Mouse (Mus musculus) liver, embryonic 14.5 days (tissue): ENCODE measurements at regions not wholly inside any gene's neighbourhood (a gene's known extent, or its start where the extent isn't known, plus 50 kb on each side); places are given as distances from the start of the nearest gene placed in this dataset.

Experiments used
- ATAC-seq: fragments of 200-750 bp; cut with Nextera tagmentation; 2 replicates; pipeline ENCODE4 v1.8.0; 2017; ENCODE audit warnings: moderate number of reproducible peaks, mild to moderate bottlenecking, moderate library complexity; ENCODE audit not compliant: insufficient read depth
- DNase-seq, 3 experiments: peaks; one replicate each; pipeline ENCODE4 v3.0.0-alpha.2; 2012 to 2013; ENCODE audit warnings: low read depth in 3 of 3, low spot score in 3 of 3
- H3K27ac ChIP-seq: fragments of 300-500 bp; sonication (generic); 2 replicates; pipeline ENCODE4 v1.5.1; 2014; ENCODE audit warnings: moderate library complexity, mild to moderate bottlenecking, control low read depth, inconsistent platforms
- H3K27me3 ChIP-seq: fragments of 300-500 bp; sonication (generic); 2 replicates; pipeline ENCODE4 v1.6.1; 2014; ENCODE audit warnings: mild to moderate bottlenecking, low read length, moderate library complexity; ENCODE audit not compliant: control insufficient read depth, insufficient read depth
- H3K36me3 ChIP-seq: fragments of 300-500 bp; sonication (generic); replicated peaks from 2 replicates; pipeline ENCODE4 v1.6.1; 2014; ENCODE audit warnings: low read depth; ENCODE audit not compliant: control insufficient read depth, insufficient read depth
- H3K4me1 ChIP-seq, 2 experiments: fragments of 200-500 bp in 1 of 2; fragments of 300-500 bp in 1 of 2; sonication (generic) in 1 of 2; replicated peaks; 2 replicates each; pipeline ENCODE4 v1.6.1; 2012 to 2014; ENCODE audit warnings: antibody characterized with exemption in 1 of 2, inconsistent platforms in 1 of 2, low read length in 1 of 2; ENCODE audit not compliant: control insufficient read depth in 2 of 2, insufficient read depth in 2 of 2
- H3K4me2 ChIP-seq: fragments of 300-500 bp; sonication (generic); 2 replicates; pipeline ENCODE4 v1.6.1; 2014; ENCODE audit warnings: low read depth, mild to moderate bottlenecking, control low read depth, moderate library complexity
- H3K4me3 ChIP-seq, 2 experiments: fragments of 200-500 bp in 1 of 2; fragments of 300-500 bp in 1 of 2; sonication (generic) in 1 of 2; 2 replicates each; pipeline ENCODE4 v1.5.1; 2012 to 2014; ENCODE audit warnings: low read depth in 2 of 2, low read length in 2 of 2, mild to moderate bottlenecking in 2 of 2, control low read depth in 1 of 2, inconsistent platforms in 1 of 2, moderate library complexity in 1 of 2; ENCODE audit not compliant: insufficient read depth in 1 of 2
- H3K9ac ChIP-seq: fragments of 300-500 bp; sonication (generic); replicated peaks from 2 replicates; pipeline ENCODE4 v1.6.1; 2014; ENCODE audit warnings: mild to moderate bottlenecking, control low read depth, moderate library complexity
- H3K9me3 ChIP-seq: fragments of 300-500 bp; sonication (generic); 2 replicates; pipeline ENCODE4 v1.6.1; 2016; ENCODE audit warnings: low read length, mixed read lengths; ENCODE audit not compliant: control insufficient read depth
- CTCF ChIP-seq: IDR thresholded peaks from 2 replicates; pipeline ENCODE4 v1.5.1; 2016; ENCODE audit warnings: antibody characterized with exemption, low read depth, control low read depth
- EP300 ChIP-seq: IDR thresholded peaks from 2 replicates; pipeline ENCODE4 v1.6.1; 2016; ENCODE audit warnings: antibody characterized with exemption, low read depth
- WGBS: fragments of 180-500 bp; shearing (Covaris S2); extraction: QIAGEN DNeasy Blood & Tissue Kit; methylation state at CpG from one replicate; pipeline ENCODE4 v1.1.7; 2014; ENCODE audit not compliant: insufficient replicate concordance; 5-methylcytosine and 5-hydroxymethylcytosine counted together

GRCm38 (mm10) chr4:125962677-125963076, 61.7 kb upstream of the Csf3r start:
- no peak overlapping the region for H3K9ac ChIP-seq
- H3K36me3 ChIP-seq = no peaks in the 10 kb centered on the region
- H3K27ac ChIP-seq = no peak overlapping the region
- no peaks in the 10 kb centered on the region for H3K4me1 ChIP-seq
- H3K4me2 ChIP-seq = no peak overlapping the region
- 9% methylated on average over 7 of the region's 7 CpGs for WGBS
- H3K9me3 ChIP-seq = no peaks in the 10 kb centered on the region
- H3K4me3 ChIP-seq = no peak overlapping the region
- H3K27me3 ChIP-seq = no peaks in the 10 kb centered on the region
- TF ChIP-seq EP300 (no peak), CTCF (peak; percentile 90)
- ATAC-seq (no peak), DNase-seq (peak in 2 of 3 experiments; percentile 9)
